Mouse (Mus musculus) cerebellum, adult 18-20 months (tissue): ENCODE results near the gene Rad23a.

Source experiments
- DNase-seq, 2 experiments: peaks; one replicate each; pipeline ENCODE4 v3.0.0; 2021

The Rad23a gene

DNA sequence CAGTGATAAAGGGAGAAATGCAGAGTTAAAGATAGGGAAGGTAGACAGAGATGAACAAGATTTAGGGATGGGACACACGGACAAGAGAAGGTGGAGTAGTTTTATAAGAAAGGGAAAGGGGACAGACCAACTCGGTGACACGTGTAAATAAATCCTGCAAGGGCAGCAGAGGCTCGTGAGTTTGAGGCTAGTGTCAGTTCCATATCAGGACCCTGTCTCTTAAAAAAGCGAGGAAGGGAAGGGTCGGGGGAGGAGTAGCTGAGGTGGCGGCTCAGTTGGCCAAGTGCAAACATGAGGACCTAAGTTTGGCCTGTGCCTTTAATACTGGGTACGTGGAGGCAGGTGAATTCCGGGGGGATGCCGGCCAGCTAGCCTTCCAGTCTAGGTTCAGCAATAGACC is 29.2 kb downstream of the Rad23a start:
- DNase-seq: peak in 1 of 2 experiments; percentile 17

DNA sequence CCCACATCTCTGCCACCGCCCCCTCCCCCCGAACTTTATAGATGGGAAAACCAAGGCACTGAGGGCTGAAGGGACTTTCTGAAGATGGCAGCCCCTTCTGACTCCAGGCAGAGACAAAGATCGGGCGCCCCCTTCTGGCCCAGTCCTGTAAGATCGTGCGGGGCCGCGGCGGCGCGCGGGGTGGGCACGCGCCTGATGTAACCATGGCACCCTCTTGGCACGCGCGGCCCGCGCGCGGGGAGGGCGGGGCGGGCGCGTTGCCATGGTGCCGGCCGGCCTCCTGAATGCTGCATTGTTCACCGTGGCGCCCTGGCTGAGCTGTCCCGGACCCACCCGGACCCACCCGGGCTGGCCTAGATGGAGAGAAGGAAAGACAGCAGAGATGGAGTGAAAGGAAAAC is 29.6 kb downstream of the Rad23a start:
- peak; percentile 91 to 99 for DNase-seq

DNA sequence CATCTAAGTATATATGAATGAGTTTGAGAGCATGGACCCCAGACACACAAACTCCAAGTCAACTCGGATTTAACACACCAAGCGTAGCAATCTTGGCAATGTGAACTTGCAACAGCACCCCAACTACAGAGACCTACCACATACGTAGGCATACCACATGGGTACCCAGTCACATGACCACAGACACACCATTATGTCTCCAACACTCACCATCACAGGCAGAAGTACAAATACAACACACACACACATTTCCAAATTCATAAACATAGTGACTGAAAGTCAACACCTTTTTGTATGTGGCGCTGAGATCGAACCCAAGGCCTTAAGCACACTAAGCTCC is 30.6 kb downstream of the Rad23a start:
- no peak for DNase-seq

DNA sequence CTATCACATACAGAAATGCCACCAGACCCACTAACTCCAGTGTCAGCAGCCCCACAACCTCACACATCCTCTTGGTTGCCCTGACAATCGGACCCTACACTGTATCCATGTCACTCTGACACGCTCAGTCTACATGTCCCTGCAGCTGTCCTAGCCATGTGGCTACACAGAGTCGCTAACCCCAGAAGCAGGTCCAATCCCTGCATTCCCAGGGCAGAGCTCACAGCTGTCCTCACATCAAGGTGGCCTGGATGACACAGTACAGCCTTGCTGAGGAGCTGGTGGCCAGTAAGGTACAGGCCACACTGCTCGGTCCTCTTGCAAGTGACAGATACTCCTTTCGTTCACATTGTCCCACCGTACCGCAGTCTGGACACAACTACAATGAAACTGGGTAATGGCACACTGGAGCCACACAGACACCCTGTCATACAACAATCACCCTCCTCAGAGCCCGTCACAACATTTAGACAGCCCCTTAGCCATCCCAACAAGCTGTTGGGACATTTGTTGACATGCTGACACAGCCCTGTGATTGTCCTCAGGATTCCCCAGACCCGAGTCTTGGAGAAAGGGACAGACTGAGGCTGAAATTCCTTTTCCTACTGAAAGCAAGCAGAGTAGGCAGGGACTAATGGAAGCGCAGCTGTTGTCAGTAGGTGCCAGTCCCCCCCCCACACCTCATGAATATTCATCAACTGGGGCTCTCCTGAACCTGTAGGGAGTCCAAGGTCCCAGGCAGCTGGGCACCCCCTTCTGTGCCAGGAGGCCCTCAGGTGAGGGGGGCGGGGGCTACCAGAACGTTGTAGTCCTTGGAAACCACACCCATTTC is 31.1 kb downstream of the Rad23a start:
- no peak for DNase-seq

DNA sequence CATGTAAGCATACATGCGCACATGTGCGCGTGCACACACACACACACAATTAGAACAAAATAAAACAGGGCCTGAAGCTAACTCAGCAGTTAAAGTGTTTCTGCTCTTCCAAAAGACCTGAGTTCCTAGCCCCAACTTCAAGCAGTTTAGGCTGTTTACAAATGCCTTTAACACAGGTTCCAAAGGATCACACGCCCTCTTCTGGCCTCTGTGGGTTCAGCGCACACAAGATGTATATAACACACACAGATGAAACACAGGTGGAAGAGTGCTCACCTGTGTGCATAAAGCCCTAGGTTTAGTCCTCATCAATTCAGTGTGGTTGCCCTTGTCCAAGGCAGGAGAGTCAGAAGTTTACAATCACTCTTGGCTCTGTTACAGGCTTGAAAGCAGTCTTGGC is 34.4 kb downstream of the Rad23a start:
- DNase-seq: no peak

DNA sequence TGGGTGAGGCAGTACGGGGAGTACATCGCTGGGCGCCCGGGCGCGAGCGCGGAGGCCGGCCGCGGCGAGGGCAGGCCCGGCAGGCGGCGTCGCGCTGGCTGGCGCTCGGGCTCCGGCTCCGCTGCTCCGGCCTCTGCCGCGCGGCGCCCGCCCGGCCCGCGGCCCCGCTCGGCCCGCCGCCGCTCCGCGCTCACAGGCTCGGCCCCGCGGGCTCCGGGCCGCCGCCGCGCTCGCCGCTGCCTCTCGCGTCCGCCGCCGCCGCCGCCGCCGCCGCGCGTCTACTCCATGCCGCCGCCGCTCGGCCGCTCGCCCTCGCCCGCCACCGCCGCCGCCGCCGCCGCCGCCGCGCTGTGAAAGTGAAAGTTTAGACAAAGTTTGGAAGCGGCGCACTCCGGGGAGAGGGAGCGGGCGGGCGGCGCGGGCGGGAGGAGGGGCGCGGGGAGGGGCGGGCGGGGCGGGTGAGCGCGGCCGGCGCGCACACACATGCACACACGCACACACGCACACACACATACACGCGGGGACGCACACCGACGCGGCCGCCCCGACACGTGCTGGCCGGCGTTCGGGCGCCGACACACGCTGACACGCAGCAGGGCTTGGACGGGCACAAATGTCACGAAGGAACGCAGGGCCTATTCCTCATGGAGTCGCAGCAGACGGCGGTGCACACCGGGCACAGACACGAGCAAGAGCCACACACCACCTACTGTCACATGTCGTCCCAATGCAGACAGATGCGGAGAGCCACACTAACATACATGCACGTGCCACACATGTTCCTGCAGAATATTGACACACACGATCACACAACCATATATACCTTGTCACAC is 40.2 kb downstream of the Rad23a start, which contains the start of gene Nfix:
Gene Nfix (minus strand): TSS at position 346 of the 833 bp plus-strand sequence.
- peak; percentile 64 to 81 for DNase-seq

DNA sequence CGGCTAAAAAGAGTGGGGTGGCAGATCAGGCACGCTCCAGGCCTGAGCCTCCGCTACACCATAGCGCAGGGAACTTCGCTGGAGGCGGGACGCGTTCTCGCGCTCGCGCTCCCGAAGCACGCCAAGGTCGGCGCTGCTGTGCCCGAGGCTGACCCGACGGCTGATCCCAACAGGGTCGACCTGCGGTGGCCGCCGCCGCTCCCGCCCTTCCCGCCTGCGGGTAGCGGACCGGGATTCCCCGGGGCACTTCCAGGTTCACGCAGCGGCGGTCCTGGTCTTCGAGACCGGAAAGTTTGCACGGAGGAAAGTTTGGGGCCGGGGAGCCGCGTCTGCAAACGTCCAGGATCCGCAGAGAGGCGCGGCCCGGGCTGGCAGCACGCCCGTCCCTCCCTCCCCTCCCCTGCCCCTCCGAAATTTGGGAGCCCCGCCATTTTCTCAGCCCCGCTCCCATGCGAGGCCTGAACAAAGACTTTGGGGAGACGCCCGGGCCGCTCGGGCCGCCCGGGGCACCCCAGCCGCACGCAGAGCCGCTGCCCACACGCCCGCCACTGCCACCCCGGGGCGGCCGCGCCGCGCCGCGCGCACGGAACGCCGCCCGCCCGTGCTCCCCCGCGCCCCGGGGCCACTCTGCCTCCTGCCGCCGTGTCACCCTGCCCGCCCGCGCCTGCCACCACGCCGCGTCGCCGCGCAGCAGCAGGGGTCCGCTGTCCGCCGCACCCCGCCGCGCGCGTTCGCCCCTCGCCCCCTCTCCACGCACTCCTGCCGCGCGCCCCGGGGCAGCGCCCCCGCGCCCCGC is 41.1 kb downstream of the Rad23a start:
- peak; percentile 65 to 80 for DNase-seq

DNA sequence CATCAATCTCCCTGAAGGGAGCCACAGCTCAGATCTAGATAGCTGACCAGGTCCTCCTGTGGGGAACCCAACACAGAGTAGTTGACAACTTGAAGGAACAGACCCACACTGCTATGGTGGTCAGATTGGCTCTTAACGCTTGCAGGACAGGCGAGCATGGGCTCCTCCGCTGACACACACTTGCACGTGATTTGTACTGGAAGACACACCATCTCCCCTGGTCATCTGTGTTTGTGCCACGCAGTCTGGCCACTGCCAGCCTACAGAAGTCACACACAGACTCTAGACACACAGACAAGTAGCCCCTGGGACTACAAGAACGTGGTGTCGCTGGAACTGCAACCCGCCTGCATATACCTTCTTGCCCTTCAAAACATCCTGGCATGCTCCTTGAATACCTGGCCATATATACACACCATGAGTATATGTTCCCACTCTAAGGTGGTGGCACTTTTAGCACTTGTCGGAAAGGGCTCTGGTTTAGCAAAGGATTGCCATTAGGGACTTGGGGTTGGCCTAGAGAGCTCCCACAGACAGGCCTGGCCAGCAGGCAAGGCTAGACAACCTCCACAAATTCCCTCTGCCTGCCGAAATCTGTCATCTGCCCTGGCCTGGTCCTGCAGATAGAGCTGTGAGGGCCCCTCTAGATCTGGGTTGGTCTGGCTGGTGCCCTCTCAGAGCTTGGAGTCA is 41.9 kb downstream of the Rad23a start:
- DNase-seq: peak; percentile 24 to 60

DNA sequence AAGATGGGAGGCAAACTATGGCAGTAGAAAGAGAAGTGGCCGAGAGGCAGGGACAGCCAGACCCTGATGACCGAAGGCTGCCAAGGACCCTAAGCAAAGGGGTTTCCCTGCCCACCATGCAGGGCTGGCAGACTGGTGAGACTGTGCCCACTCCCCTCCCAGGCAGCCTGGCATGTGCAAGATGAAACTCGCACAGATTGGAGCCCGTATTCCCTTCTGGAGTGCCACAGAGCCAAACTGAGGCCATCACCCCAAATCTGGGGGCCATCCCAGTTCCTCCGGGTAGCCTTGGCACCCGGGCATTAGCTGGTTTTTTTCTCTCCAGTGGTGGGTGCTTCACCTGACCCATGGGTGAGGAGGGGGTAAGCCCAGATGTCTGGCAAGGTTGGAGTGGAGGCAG is 42.5 kb downstream of the Rad23a start:
- DNase-seq: peak; percentile 20 to 41

DNA sequence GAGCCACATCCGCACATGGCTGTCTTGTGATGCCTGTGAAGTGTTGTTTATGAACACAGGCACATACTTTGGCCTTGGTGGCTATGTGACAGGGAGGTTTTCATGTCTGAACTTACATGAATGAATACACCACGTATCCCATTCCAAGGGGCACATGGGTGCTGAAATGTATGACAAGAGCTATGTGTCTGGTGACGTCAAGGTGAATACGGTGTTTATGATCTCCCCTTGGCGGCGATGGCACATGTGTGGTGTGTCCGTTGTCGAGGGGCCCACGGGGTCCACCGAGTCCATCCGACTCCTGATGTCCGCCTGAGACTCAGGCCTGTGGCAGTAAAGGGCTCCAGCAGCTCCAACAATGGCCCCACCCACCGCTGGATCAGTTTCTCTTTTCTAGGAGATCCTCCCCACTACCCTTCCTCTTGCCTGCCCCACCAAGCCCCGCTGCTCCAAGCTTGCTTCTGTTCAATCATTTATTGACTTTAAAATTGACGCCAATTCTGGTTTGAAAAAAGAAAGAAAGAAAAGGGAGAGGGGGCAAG is 43.1 kb downstream of the Rad23a start:
- DNase-seq: peak; percentile 22 to 33

DNA sequence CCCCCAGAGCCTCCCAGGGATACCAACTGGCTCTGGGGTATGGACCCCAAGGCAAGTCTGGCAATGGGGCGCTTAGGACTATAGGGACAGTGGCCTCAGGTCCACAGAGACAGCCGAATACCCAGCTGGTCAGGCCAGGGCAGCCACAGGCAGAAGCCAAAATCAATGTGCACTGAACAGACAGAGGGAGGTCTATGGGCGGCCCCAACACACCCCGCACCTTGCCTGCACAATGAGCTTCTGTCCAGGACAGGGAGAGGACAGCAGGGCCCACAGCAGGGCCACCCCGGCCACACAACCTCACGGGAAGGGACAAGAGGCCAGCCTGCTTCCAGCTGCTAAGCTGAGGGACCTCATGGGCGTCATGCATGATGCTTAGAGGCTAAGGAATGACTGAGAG is 46.0 kb downstream of the Rad23a start:
- DNase-seq: peak; percentile 65 to 74

DNA sequence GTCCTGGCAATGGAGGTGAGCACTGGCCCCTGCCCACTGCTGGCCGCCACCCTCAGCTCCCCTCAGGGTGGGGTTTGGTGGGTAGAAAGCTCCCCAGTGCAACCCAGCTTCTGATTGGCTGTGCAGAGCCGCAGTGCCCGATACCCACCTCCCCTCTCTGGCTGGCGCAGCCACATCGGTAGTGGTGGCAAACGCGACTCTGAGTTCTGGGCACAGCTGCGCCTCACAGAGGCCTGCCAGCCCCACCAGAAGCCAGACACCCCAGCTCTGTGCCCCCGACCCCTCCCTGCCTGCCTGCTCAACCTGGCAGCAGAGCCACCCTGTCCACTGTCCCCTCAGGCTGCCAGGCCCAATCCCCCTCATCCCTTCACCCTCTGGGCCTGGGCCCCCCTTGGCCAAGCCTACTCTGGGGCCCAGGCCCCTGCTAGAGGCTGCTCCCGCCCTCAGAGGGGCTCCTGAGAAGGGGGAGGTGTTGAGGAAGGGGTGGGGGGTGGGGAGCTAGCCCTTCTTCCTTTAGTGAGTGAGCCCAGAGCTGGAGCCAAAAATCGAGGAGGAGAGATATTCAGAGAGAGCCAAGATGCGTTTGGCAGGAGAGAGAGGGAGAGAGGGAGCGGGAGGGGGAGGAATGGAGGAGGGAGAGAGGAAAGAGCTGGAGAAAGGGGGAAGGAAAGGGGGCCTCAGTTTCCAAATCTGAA is 46.5 kb downstream of the Rad23a start:
- peak; percentile 72 to 87 for DNase-seq

DNA sequence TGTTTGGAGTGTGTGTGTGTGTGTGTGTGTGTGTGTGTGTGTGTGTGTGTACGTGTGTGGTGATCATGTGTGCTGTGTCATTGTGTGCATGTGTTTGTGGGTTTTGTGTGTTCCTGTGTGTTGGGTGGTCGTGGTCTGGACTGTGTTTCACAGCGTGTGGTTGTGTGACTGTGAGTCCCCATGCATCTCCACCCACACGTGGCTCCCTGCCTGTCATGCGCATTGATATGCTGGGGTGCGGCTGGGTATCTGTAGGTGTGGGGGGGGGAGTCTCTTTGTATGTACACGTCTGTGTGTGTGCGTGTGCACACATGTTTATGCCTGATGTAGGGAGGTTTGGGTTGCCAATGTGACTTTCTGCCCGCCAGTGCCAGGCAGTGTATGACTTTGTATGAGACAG is 47.3 kb downstream of the Rad23a start:
- peak; percentile 39 to 51 for DNase-seq

DNA sequence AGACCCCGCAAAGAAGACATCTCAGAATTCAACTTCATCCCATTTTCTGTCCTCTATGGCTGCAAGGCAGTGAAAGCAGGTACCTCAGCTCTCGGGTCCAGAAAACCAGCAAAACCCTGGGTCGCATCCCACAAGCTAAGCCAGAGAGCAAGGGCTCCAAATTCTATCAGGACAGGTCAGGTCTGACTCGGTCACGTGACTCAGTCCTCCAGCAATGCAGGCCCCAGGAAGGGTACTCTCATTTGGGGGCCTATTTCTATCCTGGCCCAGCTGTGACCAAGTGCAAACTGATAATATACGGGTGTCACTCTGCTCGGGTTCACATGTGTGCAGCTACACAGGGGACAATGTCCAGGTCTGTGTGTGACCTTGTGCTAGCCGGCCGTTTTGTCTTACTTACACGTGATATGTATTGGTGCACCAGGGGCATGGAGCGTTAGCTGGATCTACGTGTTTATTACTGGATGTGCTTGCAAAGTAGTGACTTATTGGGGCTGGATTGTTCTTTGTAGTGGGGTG is 48.0 kb downstream of the Rad23a start:
- peak; percentile 21 to 41 for DNase-seq

DNA sequence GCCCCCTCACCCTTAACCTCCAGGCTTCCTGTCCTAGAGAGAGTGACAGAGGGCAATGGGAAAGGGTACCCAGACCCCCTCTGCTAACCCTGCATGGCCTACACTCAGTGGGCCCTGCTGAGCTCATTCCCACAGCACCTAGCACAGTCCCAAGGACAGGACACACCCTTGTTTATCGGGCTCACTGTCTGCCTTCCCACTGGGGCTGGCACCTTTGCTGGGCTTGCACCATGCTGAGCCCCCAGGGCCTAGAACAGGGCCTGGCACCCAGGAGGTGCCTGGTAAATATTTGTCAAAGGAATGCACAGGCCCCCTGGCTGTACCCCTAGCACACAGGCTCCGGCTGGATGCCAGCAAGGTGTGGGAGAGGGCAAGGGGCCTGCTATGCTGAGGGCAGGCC is 49.9 kb downstream of the Rad23a start:
- DNase-seq: peak; percentile 15 to 49

DNA sequence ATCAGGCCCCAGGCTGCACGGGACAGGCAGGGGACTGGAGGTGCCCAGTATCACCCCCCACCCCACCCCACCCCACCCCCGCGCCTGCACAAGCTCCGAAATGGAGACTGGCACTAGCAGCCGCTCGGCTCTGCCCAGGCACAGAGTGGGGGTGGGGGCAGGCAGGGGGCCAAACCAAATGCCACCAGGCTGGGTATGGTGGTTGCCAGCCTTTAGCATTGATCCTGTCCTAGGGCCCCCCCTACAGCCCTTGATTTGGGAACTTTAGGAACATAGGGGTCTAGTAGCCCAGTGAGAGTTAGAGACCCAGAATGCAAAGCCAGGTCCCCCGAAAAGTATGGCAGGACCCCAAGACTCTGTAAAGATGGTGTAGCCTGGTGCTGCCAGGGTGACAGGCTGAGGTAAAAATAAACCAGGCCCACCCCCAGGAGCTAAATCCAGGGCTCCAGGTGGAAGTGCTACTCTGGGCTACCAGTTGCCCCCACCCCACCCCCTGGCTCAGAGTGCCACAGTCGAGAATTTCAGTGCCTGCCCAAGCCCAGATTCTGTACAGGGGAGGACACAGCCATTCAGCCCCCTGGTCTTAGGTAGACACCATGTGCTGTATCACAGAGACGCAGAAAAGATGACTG is 50.5 kb downstream of the Rad23a start:
- peak; percentile 80 to 83 for DNase-seq

DNA sequence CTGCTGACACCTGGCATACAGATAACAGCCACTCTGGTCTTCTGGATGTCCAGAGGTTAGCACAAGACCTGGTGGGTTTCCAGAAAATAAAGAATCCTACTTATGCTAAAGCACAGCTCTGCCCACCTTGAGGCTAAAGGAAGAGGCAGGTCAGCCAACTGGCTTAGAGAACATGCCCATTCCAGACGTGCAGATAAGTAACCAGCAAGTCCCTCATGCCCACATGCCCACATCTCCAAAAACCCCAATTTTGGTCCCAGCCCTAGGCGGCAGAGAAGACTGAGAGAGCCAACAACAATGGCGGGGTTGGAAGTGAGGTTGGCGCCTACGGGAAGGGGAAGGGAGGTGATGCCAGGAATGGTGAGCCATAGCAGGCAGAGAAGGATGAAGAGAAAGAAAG is 51.1 kb downstream of the Rad23a start:
- DNase-seq: peak in 1 of 2 experiments; percentile 26

DNA sequence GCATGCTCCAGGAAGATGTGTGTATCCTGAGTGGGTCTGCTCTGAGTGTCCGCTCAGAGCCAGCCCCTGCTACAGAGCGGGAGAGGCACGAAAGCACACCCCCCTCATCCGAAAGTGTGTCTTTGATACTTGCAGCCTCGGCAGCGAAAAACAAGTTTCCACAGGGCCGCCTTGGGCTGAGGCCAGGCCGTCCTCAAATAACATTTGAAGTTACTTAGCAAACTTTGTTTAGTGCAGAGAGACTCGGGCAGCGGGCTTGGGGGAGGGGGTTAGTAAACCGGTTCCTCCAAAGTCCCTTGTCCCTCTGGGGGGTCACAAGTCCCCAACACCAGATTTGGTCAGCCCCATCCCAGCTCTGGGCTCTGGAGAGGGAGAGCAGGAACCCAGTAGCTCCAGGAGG is 51.6 kb downstream of the Rad23a start:
- DNase-seq: peak; percentile 49 to 56

DNA sequence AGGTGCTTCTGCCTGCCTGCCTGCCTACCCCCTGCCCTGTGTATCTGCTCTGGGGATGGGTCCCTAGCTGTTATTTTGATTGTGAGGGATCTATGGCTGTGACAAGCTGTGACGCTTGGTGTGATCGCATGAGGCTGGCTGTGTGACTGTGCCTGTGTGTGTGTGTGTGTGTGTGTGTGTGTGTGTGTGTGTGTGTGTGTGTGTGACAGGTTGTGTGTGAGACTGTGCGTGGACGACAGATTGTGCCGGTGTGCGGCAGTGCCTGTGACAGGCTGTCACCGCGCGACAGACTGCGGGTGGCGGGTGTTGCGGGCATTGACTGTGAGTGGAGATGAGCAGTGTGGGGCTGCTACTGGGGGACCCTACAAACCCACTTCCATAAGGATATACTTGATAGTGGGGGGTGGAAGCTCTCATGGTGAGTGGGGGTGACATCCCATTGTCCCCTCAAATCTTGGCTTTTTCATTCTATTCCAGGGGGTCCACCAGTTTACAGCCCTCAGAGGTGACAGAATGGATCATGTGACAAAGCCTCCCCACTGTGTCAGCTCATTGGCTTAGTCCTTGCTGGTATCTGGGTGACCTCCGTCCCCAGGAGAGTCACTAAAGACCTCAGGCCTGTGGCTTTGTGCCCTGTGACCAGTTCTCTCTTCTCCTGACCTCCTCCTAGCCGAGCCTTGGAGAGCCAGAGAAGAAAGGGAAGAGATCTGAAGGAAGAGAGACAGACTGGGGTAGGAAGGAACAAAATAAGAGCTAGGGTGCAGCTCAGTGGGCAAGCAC is 52.8 kb downstream of the Rad23a start:
- peak; percentile 65 to 73 for DNase-seq
